Mouse (Mus musculus) CH12.LX (cell line): ENCODE data around the gene Mrps23.

Source experiments
- CTCF ChIP-seq, 2 experiments: IDR thresholded peaks in 1 of 2; conservative IDR thresholded peaks in 1 of 2; 2 replicates each; pipeline ENCODE4 v1.5.1; 2011 to 2012; ENCODE audit warnings: low read depth in 2 of 2, low read length in 2 of 2, improper control_type of control experiment in 1 of 2, inconsistent platforms in 1 of 2, mild to moderate bottlenecking in 1 of 2, moderate library complexity in 1 of 2
- EP300 ChIP-seq: IDR thresholded peaks from 2 replicates; pipeline ENCODE4 v1.6.1; 2011; ENCODE audit warnings: low read length, improper control_type of control experiment
- HCFC1 ChIP-seq: IDR thresholded peaks from 2 replicates; pipeline ENCODE4 v1.6.1; 2012; ENCODE audit warnings: low read depth, mild to moderate bottlenecking, inconsistent platforms, low read length, improper control_type of control experiment
- MXI1 ChIP-seq: IDR thresholded peaks from 2 replicates; pipeline ENCODE4 v1.6.1; 2011; ENCODE audit warnings: mild to moderate bottlenecking, low read depth, low read length, improper control_type of control experiment
- NELFE ChIP-seq: IDR thresholded peaks from 2 replicates; pipeline ENCODE4 v1.6.1; 2011; ENCODE audit warnings: low read depth, low read length, improper control_type of control experiment
- POLR2A ChIP-seq: IDR thresholded peaks from 2 replicates; pipeline ENCODE4 v1.6.1; 2011; ENCODE audit warnings: low read depth, mild to moderate bottlenecking, improper control_type of control experiment, low read length
- RAD21 ChIP-seq: IDR thresholded peaks from 2 replicates; pipeline ENCODE4 v1.6.1; 2011; ENCODE audit warnings: low read depth, mild to moderate bottlenecking, low read length, improper control_type of control experiment, moderate library complexity
- ZMIZ1 ChIP-seq: IDR thresholded peaks from 2 replicates; pipeline ENCODE4 v1.6.1; 2012; ENCODE audit warnings: low read depth, mild to moderate bottlenecking, inconsistent platforms, low read length, improper control_type of control experiment

GRCm38 (mm10) chr11:88258212-88258611 is 54.0 kb downstream of the Mrps23 start:
- peak; percentile 52 to 60; a peak in 3 of 4 replicates for TF ChIP-seq CTCF (conservative IDR thresholded peaks at IDR 0.05 in 1 of 2, IDR thresholded peaks at IDR 0.05 in 1 of 2; ENCODE audit: low read depth in 2 of 2, low read length in 2 of 2)
- peak; percentile 46 for TF ChIP-seq RAD21
- no peak for TF ChIP-seq MXI1
- no peak for TF ChIP-seq EP300
- no peak for TF ChIP-seq ZMIZ1
- no peak for TF ChIP-seq HCFC1
- TF ChIP-seq POLR2A = no peak
- TF ChIP-seq NELFE = no peak
